Mouse (Mus musculus) liver, embryonic 14.5 days (tissue): ENCODE data around the gene Cfap299.

Experiments
- CTCF ChIP-seq: IDR thresholded peaks from 2 replicates; pipeline ENCODE4 v1.5.1; 2016; ENCODE audit warnings: antibody characterized with exemption, low read depth, control low read depth
- EP300 ChIP-seq: IDR thresholded peaks from 2 replicates; pipeline ENCODE4 v1.6.1; 2016; ENCODE audit warnings: antibody characterized with exemption, low read depth

- no peak for TF ChIP-seq CTCF
- TF ChIP-seq EP300, result no peak
Observed at GRCm38 (mm10) chr5:98585915-98586314, 256.8 kb downstream of the Cfap299 start.
